Mouse (Mus musculus) hindbrain, postnatal 0 days (tissue): ENCODE results near the gene Olfr1275. TPM values are rescaled to one million over a fixed set of nuclear protein-coding genes. Genes with fewer than 3 reads are reported as not detected.

Source experiments
- ATAC-seq: fragments of 200-750 bp; cut with Nextera tagmentation; 2 replicates; pipeline ENCODE4 v1.8.0; 2017; ENCODE audit warnings: mild to moderate bottlenecking, moderate TSS enrichment, moderate library complexity
- DNase-seq: peaks from one replicate; pipeline ENCODE4 v3.0.0-alpha.2; 2015; ENCODE audit warnings: low spot score
- H3K27ac ChIP-seq: fragments of 300-500 bp; sonication (generic); 2 replicates; pipeline ENCODE4 v1.5.1; 2014; ENCODE audit warnings: mild to moderate bottlenecking
- H3K27me3 ChIP-seq: fragments of 300-500 bp; sonication (generic); 2 replicates; pipeline ENCODE4 v1.6.1; 2014; ENCODE audit warnings: low read length, mixed read lengths; ENCODE audit not compliant: insufficient read depth
- H3K36me3 ChIP-seq: fragments of 300-500 bp; sonication (generic); 2 replicates; pipeline ENCODE4 v1.6.1; 2014; ENCODE audit warnings: low read length, mixed read lengths; ENCODE audit not compliant: insufficient read depth
- H3K4me1 ChIP-seq: fragments of 300-500 bp; sonication (generic); 2 replicates; pipeline ENCODE4 v1.6.1; 2014; ENCODE audit warnings: antibody characterized with exemption, low read length, mixed read lengths; ENCODE audit not compliant: insufficient read depth
- H3K4me2 ChIP-seq: fragments of 300-500 bp; sonication (generic); 2 replicates; pipeline ENCODE4 v1.6.1; 2014; ENCODE audit warnings: low read depth, mild to moderate bottlenecking, low read length, moderate library complexity, mixed read lengths
- H3K4me3 ChIP-seq: fragments of 300-500 bp; sonication (generic); 2 replicates; pipeline ENCODE4 v1.5.1; 2014; ENCODE audit warnings: low read length
- H3K9ac ChIP-seq: fragments of 300-500 bp; sonication (generic); replicated peaks from 2 replicates; pipeline ENCODE4 v1.6.1; 2014; ENCODE audit warnings: mild to moderate bottlenecking, low read length, moderate library complexity, mixed read lengths
- H3K9me3 ChIP-seq: fragments of 300-500 bp; sonication (generic); 2 replicates; pipeline ENCODE4 v1.6.1; 2016; ENCODE audit warnings: low read length, mixed read lengths
- CTCF ChIP-seq: IDR thresholded peaks from 2 replicates; pipeline ENCODE4 v1.5.1; 2016; ENCODE audit warnings: antibody characterized with exemption, control low read depth, low read depth
- WGBS: fragments of 180-500 bp; shearing (Covaris S2); extraction: QIAGEN DNeasy Blood & Tissue Kit; methylation state at CpG from one replicate; pipeline ENCODE4 v1.1.7; 2014; 5-methylcytosine and 5-hydroxymethylcytosine counted together
- polyA plus RNA-seq: library from polyadenylated mRNA; unstranded; fragments of >200 nt; fragmentation: Nextera tagmentation; extraction: Ambion mirVana; gene quantifications from 2 replicates; pipeline ENCODE4 v1.2.1, GENCODE M21; 2015
- total RNA-seq: library from RNA; depleted of rRNA; stranded (reverse); fragments of >200 nt; gene quantifications from 2 replicates; pipeline ENCODE4 v1.2.3, GENCODE M21; 2014; rRNA removed

The Olfr1275 gene
- not detected in 2 replicates for total RNA-seq
- polyA plus RNA-seq, result not detected in 2 replicates

- ATAC-seq (no peak), DNase-seq (no peak)
- H3K36me3 ChIP-seq, result no peaks in the 10 kb centered on the region
- 88% methylated on average over 1 of the region's 1 CpGs for WGBS
- H3K27ac ChIP-seq, result no peak within 1 kb of the TSS
- no peaks in the 10 kb centered on the region for H3K27me3 ChIP-seq
- no peak within 1 kb of the TSS for H3K4me3 ChIP-seq
- TF ChIP-seq CTCF, result no peak
- H3K4me1 ChIP-seq, result no peaks in the 10 kb centered on the region
- H3K9ac ChIP-seq, result no peak within 1 kb of the TSS
- H3K9me3 ChIP-seq, result no peaks in the 10 kb centered on the region
- no peak within 1 kb of the TSS for H3K4me2 ChIP-seq
Measured at GRCm38 (mm10) chr2:111235186-111235585, at the start of gene Olfr1275. Gene Olfr1275 (minus strand): TSS chr2:111235286.

DNA sequence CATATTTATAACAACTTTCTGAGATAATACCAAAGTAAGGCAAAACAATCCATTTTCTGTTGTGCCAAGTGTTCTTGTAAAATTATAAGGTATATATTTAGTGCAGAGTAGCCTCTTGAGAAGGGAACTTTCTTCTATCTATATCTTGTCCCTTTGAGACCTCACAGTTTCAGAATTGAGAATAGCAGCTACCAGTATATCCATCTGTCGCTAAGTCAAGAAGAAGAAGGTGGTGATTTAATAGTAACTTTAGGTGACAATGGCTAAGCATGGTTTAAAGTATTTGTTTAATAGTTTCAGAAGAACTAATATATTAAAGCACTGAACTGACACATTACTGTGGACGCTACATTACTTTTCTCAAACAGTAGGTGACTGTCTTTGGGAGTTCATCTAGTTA, 38.9 kb upstream of the Olfr1275 start, which contains the start of gene Olfr1277:
Gene Olfr1277, minus strand, starts transcription at position 101 of the 400 bp plus-strand sequence.
- H3K27me3 ChIP-seq, result no peaks in the 10 kb centered on the region
- no peak within 1 kb of the TSS for H3K4me2 ChIP-seq
- H3K9ac ChIP-seq, result no peak within 1 kb of the TSS
- TF ChIP-seq CTCF, result no peak
- no peak within 1 kb of the TSS for H3K27ac ChIP-seq
- ATAC-seq (no peak), DNase-seq (no peak)
- no peaks in the 10 kb centered on the region for H3K4me1 ChIP-seq
- H3K4me3 ChIP-seq, result no peak within 1 kb of the TSS
- no peaks in the 10 kb centered on the region for H3K9me3 ChIP-seq
- WGBS, result 81% methylated on average over 2 of the region's 2 CpGs
- no peaks in the 10 kb centered on the region for H3K36me3 ChIP-seq

GRCm38 (mm10) chr2:111254216-111254615, 19.1 kb upstream of the Olfr1275 start, which contains the start of gene Olfr1276:
Gene Olfr1276 (plus strand): TSS chr2:111254516.
- DNase-seq (no peak), ATAC-seq (no peak)
- no peak within 1 kb of the TSS for H3K9ac ChIP-seq
- H3K36me3 ChIP-seq, result no peaks in the 10 kb centered on the region
- no peaks in the 10 kb centered on the region for H3K27me3 ChIP-seq
- no peak within 1 kb of the TSS for H3K27ac ChIP-seq
- H3K4me2 ChIP-seq, result no peak within 1 kb of the TSS
- H3K4me3 ChIP-seq, result no peak within 1 kb of the TSS
- no peaks in the 10 kb centered on the region for H3K9me3 ChIP-seq
- no peak for TF ChIP-seq CTCF
- no peaks in the 10 kb centered on the region for H3K4me1 ChIP-seq

DNA sequence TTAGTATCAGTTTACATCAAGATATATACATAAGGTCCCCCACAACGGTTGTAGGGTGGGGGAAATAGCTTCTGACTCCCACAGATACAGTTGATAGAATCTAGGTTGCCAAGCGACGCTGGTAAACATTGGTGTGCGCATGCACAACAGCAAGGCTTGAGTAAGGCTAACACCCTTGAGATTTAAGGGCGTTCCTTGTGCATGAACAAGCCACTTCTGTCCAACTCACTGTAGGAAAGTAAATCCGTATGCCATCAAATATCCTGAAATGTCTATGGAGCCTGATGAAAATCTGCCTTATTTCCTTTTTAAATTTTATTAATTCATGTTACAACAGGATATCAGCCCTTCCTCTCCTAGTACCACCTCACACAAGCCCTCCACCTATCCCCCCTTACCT, 5.6 kb downstream of the Olfr1275 start, which contains the start of gene 4930430A15Rik:
Gene 4930430A15Rik, minus strand, starts transcription at position 101 of the 400 bp plus-strand sequence.
- no peaks in the 10 kb centered on the region for H3K27me3 ChIP-seq
- no peak within 1 kb of the TSS for H3K27ac ChIP-seq
- no peaks in the 10 kb centered on the region for H3K36me3 ChIP-seq
- no peaks in the 10 kb centered on the region for H3K4me1 ChIP-seq
- no peak within 1 kb of the TSS for H3K4me2 ChIP-seq
- H3K9me3 ChIP-seq, result no peaks in the 10 kb centered on the region
- DNase-seq (no peak), ATAC-seq (no peak)
- no peak within 1 kb of the TSS for H3K9ac ChIP-seq
- TF ChIP-seq CTCF, result no peak
- H3K4me3 ChIP-seq, result no peak within 1 kb of the TSS
- 86% methylated on average over 6 of the region's 6 CpGs for WGBS

DNA sequence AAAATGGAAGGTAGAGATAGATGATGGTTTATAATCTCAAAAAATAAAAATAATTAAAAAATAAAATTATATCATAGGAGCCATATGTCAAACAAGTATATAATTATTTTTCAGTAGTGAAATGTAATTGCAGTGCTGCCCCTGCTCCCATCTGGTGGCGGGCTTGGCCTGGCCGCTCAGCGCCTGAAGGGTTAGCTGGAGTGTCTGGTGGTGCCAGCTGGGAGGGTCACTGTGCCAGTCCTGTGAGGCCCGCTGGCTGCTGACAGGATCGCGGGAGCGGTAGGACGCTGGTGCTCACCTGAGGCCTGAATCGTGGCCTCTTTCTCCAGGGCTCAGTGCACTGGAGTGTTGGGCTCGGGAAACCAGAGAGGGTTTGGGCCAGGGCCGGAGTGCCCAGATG, 53.0 kb downstream of the Olfr1275 start:
- Histone ChIP-seq H3K9ac (no peak overlapping the region), H3K4me2 (no peak overlapping the region), H3K4me3 (no peak overlapping the region), H3K27me3 (no peaks in the 10 kb centered on the region), H3K9me3 (no peaks in the 10 kb centered on the region), H3K27ac (no peak overlapping the region), H3K4me1 (no peaks in the 10 kb centered on the region), H3K36me3 (no peaks in the 10 kb centered on the region)
- ATAC-seq (no peak), DNase-seq (no peak)
- no peak for TF ChIP-seq CTCF
- whole genome bisulfite sequencing, result 96% methylated on average over 11 of the region's 11 CpGs

Other genes starting within 250 kb of the Olfr1275 start
- gene Gm13941, start 129.3 kb downstream of the Olfr1275 start, total RNA-seq, result not detected in 2 replicates
- not detected in 2 replicates for gene Gm13941, start 129.3 kb downstream of the Olfr1275 start, polyA plus RNA-seq
- not detected in 2 replicates for gene Gm15130, start 82.3 kb downstream of the Olfr1275 start, total RNA-seq
- not detected in 2 replicates for gene Gm15130, start 82.3 kb downstream of the Olfr1275 start, polyA plus RNA-seq
- not detected in 2 replicates for gene 4930430A15Rik, start 5.7 kb downstream of the Olfr1275 start, total RNA-seq
- not detected in 2 replicates for gene 4930430A15Rik, start 5.7 kb downstream of the Olfr1275 start, polyA plus RNA-seq
- not detected in 2 replicates for gene Olfr1276, start 19.2 kb upstream of the Olfr1275 start, total RNA-seq
- not detected in 2 replicates for gene Olfr1276, start 19.2 kb upstream of the Olfr1275 start, polyA plus RNA-seq
- gene Olfr1277, start 38.8 kb upstream of the Olfr1275 start, total RNA-seq, result not detected in 2 replicates
- gene Olfr1277, start 38.8 kb upstream of the Olfr1275 start, polyA plus RNA-seq, result not detected in 2 replicates
- gene Olfr1278, start 54.9 kb upstream of the Olfr1275 start, total RNA-seq, result not detected in 2 replicates
- not detected in 2 replicates for gene Olfr1278, start 54.9 kb upstream of the Olfr1275 start, polyA plus RNA-seq
- gene Olfr1279, start 65.3 kb upstream of the Olfr1275 start, total RNA-seq, result not detected in 2 replicates
- not detected in 2 replicates for gene Olfr1279, start 65.3 kb upstream of the Olfr1275 start, polyA plus RNA-seq
- not detected in 2 replicates for gene Olfr1280, start 78.7 kb upstream of the Olfr1275 start, total RNA-seq
- not detected in 2 replicates for gene Olfr1280, start 78.7 kb upstream of the Olfr1275 start, polyA plus RNA-seq
- not detected in 2 replicates for gene Olfr1281, start 91.2 kb upstream of the Olfr1275 start, total RNA-seq
- gene Olfr1281, start 91.2 kb upstream of the Olfr1275 start, polyA plus RNA-seq, result not detected in 2 replicates
- not detected in 2 replicates for gene Olfr1282, start 100.8 kb upstream of the Olfr1275 start, total RNA-seq
- not detected in 2 replicates for gene Olfr1282, start 100.8 kb upstream of the Olfr1275 start, polyA plus RNA-seq
- not detected in 2 replicates for gene Olfr1283, start 131.5 kb upstream of the Olfr1275 start, total RNA-seq
- gene Olfr1283, start 131.5 kb upstream of the Olfr1275 start, polyA plus RNA-seq, result not detected in 2 replicates
- gene Olfr1284, start 140.2 kb upstream of the Olfr1275 start, total RNA-seq, result not detected in 2 replicates
- not detected in 2 replicates for gene Olfr1284, start 140.2 kb upstream of the Olfr1275 start, polyA plus RNA-seq
- not detected in 2 replicates for gene Olfr1286, start 187.8 kb upstream of the Olfr1275 start, total RNA-seq
- gene Olfr1286, start 187.8 kb upstream of the Olfr1275 start, polyA plus RNA-seq, result not detected in 2 replicates
- gene Olfr1287, start 213.9 kb upstream of the Olfr1275 start, total RNA-seq, result not detected in 2 replicates
- gene Olfr1287, start 213.9 kb upstream of the Olfr1275 start, polyA plus RNA-seq, result not detected in 2 replicates
- not detected in 2 replicates for gene Olfr1288, start 238.8 kb upstream of the Olfr1275 start, total RNA-seq
- gene Olfr1288, start 238.8 kb upstream of the Olfr1275 start, polyA plus RNA-seq, result not detected in 2 replicates
- gene Olfr1289, start 245.5 kb upstream of the Olfr1275 start, total RNA-seq, result not detected in 2 replicates
- gene Olfr1289, start 245.5 kb upstream of the Olfr1275 start, polyA plus RNA-seq, result not detected in 2 replicates